Mouse (Mus musculus): ENCODE results near the gene Ulbp1. TPM values are rescaled to one million over a fixed set of nuclear protein-coding genes. Genes with fewer than 3 reads are reported as not detected.
"Not testable (repeated sequence)": the region's sequence is repeated elsewhere in the genome, so short reads cannot be mapped to it uniquely, and the experiment has no call there.

Gene Ulbp1
- polyA plus RNA-seq, 1 experiment, result 1.4 TPM

DNA sequence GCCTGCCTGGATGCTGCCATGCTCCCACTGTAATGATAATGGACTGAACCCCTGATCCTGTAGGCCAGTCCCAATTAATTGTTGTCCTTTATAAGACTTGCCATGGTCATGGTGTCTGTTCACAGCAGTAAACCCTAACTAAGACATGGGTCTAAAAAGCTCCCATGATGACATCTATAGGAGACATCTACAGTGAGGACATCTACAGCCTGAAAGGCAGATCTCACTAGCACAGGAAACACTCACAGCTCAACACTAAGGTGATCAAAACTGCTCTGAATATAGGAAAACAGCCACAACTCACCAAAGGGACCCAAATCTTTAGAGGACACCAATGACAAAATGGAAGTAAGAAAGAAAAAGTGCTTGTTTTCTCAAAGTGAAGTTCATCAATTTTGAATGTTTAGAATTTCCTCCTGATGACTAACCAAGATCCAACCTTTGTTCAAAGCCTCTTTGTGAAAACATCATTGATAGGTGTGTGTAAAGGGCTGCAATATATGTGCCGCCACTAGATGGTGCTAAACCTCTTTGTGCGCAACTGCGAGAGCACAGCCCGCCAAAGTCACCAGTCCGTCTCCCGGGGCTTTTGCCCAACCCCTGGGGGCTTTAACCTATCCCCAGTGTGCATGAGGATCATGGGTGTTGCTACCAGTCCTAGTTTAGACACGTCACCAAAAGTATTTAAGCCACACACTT is 3.6 kb downstream of the Ulbp1 start:
- H3K4me1 ChIP-seq (ENCODE audit: control insufficient read depth, insufficient read depth, insufficient read length); H3K4me3 ChIP-seq (ENCODE audit: extremely low read depth, insufficient read depth, insufficient read length); H3K36me3 ChIP-seq (ENCODE audit: control insufficient read depth, insufficient read depth, low read length); H3K27me3 ChIP-seq (ENCODE audit: control insufficient read depth, insufficient read depth, low read length); H3K27ac ChIP-seq (ENCODE audit: insufficient read depth, low read length): not testable (repeated sequence)
- TF ChIP-seq CTCF (IDR thresholded peaks at IDR 0.05; ENCODE audit: extremely low read depth, insufficient read depth, insufficient read length, insufficient replicate concordance), result 0 out of 2 replicates have a peak, but pooled peaks have one; percentile 37
- 1% methylated on average over 7 of the region's 7 CpGs for WGBS
- DNase-seq (ENCODE audit: low read depth in 1 of 2, low spot score in 2 of 2), result peak; percentile 22 to 55

DNA sequence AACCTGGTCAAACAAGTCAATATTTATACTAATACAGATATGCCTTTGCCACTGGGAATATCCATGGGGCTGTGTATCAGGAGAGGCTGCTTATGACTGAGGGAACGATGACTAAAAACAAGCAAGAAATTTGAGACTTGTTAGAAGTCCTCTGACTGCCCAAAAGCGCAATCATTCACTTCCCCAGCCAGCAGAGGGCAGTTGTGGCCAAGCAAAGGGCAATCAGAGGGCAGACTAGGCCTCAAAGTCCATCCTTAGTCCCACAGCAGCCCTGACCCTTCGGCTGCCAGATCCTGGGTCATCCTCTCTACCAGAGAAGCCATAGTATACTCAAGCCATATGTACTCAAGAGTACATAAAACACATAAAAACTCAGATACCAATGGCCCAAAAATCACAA is 11.4 kb downstream of the Ulbp1 start:
- Histone ChIP-seq H3K4me1 (ENCODE audit: control insufficient read depth, insufficient read depth, insufficient read length) (no peaks in the 10 kb centered on the region), H3K27me3 (ENCODE audit: control insufficient read depth, insufficient read depth, low read length) (no peaks in the 10 kb centered on the region), H3K4me3 (ENCODE audit: extremely low read depth, insufficient read depth, insufficient read length) (no peak overlapping the region), H3K27ac (ENCODE audit: insufficient read depth, low read length) (no peak overlapping the region), H3K36me3 (ENCODE audit: control insufficient read depth, insufficient read depth, low read length) (no peaks in the 10 kb centered on the region; the same call in 1 of the 2 replicates)
- peak in 1 of 2 experiments; percentile 6 for DNase-seq (ENCODE audit: low read depth in 1 of 2, low spot score in 2 of 2)
- 65% methylated on average over 3 of the region's 3 CpGs for WGBS
- TF ChIP-seq CTCF (IDR thresholded peaks at IDR 0.05; ENCODE audit: extremely low read depth, insufficient read depth, insufficient read length, insufficient replicate concordance) (peak; percentile 44; the same call in 1 of the 2 replicates), POLR2A (IDR thresholded peaks at IDR 0.05; ENCODE audit: low read depth, low read length) (no peak)

DNA sequence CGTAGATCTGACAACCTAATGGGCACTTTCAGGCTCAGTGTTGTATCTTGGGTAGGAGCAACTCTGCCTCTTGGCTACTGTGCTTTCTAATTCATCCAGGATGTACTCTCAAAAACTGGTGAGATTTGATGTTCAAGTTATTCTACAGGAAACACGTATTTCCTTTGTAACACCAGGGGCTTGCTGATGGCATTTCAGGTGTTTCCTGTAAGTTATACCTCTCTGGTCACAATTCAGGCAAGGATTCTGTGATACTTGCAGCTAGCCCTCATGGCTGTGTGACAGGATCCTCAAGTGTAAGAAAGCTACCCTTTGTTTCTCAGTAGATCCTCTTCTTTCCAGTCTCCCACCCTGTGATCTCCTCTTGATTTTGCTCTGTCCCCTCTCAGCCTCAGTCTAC is 34.5 kb downstream of the Ulbp1 start:
- H3K27ac ChIP-seq (ENCODE audit: insufficient read depth, low read length), result no peak overlapping the region
- no peaks in the 10 kb centered on the region for H3K36me3 ChIP-seq (ENCODE audit: control insufficient read depth, insufficient read depth, low read length)
- whole genome bisulfite sequencing, result 31% methylated on average over 2 of the region's 2 CpGs
- H3K4me1 ChIP-seq (ENCODE audit: control insufficient read depth, insufficient read depth, insufficient read length), result no peaks in the 10 kb centered on the region
- no peak for TF ChIP-seq CTCF (IDR thresholded peaks at IDR 0.05; ENCODE audit: extremely low read depth, insufficient read depth, insufficient read length, insufficient replicate concordance)
- no peak for TF ChIP-seq POLR2A (IDR thresholded peaks at IDR 0.05; ENCODE audit: low read depth, low read length)
- H3K27me3 ChIP-seq (ENCODE audit: control insufficient read depth, insufficient read depth, low read length), result no peaks in the 10 kb centered on the region
- no peak overlapping the region for H3K4me3 ChIP-seq (ENCODE audit: extremely low read depth, insufficient read depth, insufficient read length)
- no peak for DNase-seq (ENCODE audit: low read depth in 1 of 2, low spot score in 2 of 2)

DNA sequence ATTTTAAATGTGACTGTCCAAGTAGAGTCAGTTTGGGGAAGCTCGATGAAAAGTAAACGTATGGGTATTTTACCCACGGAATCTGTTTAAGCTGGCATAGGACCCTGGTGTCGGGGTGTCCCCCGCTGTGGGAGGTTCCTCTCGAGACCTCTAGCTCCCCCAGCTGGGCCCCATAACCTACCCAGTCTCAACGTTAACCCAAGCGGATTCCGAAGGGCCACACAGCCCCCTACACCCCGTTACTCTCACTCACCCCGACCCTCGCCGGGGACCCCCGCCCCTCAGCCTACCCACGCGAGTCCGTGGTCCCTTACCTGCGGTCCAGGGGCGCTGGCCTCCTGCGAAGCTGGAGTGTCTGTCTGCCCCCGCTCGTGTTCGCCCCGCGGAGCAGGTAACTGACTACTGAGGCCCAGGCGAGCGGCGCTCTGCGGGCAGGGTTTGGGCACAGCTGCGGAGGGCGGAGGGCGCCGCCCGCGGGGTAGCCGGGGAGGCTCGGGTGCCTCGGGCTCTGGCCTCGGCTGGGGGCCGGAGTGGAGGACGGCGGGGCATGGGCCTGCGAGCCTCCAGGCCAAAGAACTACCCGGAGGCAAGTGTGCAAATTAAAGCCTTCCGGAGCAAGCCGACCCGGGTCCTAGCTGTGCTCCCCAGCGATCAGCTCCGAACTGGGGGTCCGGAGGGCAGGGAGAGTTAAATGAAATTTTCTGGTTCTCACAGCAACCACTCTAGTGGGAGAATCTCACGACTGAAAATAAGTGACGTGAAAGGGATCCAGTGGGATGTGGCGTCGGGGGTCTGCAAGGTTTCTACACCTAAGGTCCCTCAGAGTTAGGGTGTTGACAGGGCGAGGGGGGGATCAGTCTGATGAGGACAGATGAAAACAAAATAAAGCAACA is 80.0 kb downstream of the Ulbp1 start:
- Histone ChIP-seq H3K4me1 (ENCODE audit: control insufficient read depth, insufficient read depth, insufficient read length) (peaks cover 9% of the 10 kb centered on the region), H3K4me3 (ENCODE audit: extremely low read depth, insufficient read depth, insufficient read length) (no peak overlapping the region), H3K27me3 (ENCODE audit: control insufficient read depth, insufficient read depth, low read length) (peaks cover 11% of the 10 kb centered on the region), H3K36me3 (ENCODE audit: control insufficient read depth, insufficient read depth, low read length) (no peaks in the 10 kb centered on the region), H3K27ac (ENCODE audit: insufficient read depth, low read length) (no peak overlapping the region)
- WGBS, result 16% methylated on average over 54 of the region's 55 CpGs
- DNase-seq (ENCODE audit: low read depth in 1 of 2, low spot score in 2 of 2), result no peak
- TF ChIP-seq POLR2A (IDR thresholded peaks at IDR 0.05; ENCODE audit: low read depth, low read length) (no peak), CTCF (IDR thresholded peaks at IDR 0.05; ENCODE audit: extremely low read depth, insufficient read depth, insufficient read length, insufficient replicate concordance) (no peak)

DNA sequence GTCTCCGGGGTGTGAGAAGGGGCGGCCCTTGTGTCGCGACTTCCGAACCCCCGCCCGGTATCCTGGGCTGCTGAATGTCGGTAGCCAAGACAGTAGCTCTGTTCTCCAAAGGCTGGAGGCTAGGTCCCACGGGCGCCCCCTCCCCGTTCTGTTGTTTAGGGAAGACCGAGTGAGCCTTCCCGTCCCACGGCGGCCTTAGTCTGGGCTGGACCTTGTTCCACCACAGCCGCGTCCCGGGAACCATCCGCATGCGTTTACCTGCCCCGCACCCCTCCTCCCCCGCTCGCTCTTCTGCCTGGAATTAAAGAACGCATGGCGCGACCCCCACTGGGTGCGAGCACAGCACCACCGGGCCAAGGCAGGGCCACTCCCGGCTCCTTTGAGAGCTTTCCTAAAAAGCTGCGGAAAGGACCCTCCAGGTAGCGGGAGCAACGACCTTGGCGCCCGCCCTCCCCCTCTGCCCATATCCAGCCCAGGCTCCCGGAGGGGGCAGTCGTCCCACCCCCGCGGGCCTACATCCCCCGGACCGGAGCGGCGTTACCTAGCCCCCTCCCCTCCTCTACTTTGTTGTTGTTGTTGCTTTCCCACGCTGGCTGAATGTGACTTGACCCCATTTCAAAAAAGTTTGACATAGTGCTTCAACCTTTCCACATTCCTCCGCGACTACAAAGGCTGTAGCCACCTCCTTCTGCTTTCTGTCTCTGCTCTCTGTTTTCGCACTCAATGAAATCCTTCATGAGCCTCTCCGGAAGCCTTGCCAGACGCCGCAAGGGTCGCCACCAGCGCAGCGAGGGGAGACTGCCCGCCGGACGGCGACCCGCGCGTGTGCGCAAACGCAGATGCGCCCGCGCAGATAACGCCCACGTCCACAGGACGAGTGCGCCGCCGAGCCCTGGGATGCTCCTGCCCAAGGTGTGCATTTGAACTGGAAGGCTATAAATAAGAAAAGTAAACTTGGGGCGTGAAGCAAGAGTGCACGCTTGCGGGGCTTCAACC is 81.2 kb downstream of the Ulbp1 start:
- peaks cover 11% of the 10 kb centered on the region for H3K27me3 ChIP-seq (ENCODE audit: control insufficient read depth, insufficient read depth, low read length)
- TF ChIP-seq CTCF (IDR thresholded peaks at IDR 0.05; ENCODE audit: extremely low read depth, insufficient read depth, insufficient read length, insufficient replicate concordance) (no peak), POLR2A (IDR thresholded peaks at IDR 0.05; ENCODE audit: low read depth, low read length) (no peak)
- no peak overlapping the region for H3K27ac ChIP-seq (ENCODE audit: insufficient read depth, low read length)
- H3K4me1 ChIP-seq (ENCODE audit: control insufficient read depth, insufficient read depth, insufficient read length), result peaks cover 9% of the 10 kb centered on the region
- WGBS, result 1% methylated on average over 73 of the region's 73 CpGs
- no peaks in the 10 kb centered on the region for H3K36me3 ChIP-seq (ENCODE audit: control insufficient read depth, insufficient read depth, low read length)
- DNase-seq (ENCODE audit: low read depth in 1 of 2, low spot score in 2 of 2), result no peak
- peak overlapping the region; percentile 62 for H3K4me3 ChIP-seq (ENCODE audit: extremely low read depth, insufficient read depth, insufficient read length)

DNA sequence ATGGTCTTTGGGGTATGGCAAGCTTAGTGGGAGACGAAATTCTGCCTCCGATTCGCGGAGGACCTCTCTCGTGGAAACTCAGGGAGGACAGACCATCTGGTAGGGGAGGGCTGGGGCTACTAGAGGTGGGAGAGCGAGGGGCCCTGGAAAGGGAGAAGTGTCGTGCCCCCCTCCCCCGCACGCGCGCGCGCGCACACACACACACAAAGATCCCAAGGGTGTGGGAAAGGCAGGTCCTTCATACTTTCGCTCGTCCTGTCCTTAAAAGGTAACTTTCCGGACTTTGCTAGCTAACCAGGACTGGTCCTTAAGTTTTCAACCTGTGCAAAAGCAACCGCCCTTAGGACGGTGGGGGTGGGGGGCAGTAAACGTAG is 81.9 kb downstream of the Ulbp1 start:
- Histone ChIP-seq H3K4me1 (ENCODE audit: control insufficient read depth, insufficient read depth, insufficient read length) (peaks cover 9% of the 10 kb centered on the region), H3K27me3 (ENCODE audit: control insufficient read depth, insufficient read depth, low read length) (peaks cover 11% of the 10 kb centered on the region), H3K4me3 (ENCODE audit: extremely low read depth, insufficient read depth, insufficient read length) (peak overlapping the region; percentile 62), H3K27ac (ENCODE audit: insufficient read depth, low read length) (no peak overlapping the region), H3K36me3 (ENCODE audit: control insufficient read depth, insufficient read depth, low read length) (no peaks in the 10 kb centered on the region)
- DNase-seq (ENCODE audit: low read depth in 1 of 2, low spot score in 2 of 2), result no peak
- TF ChIP-seq POLR2A (IDR thresholded peaks at IDR 0.05; ENCODE audit: low read depth, low read length), result no peak
- no peak for TF ChIP-seq CTCF (IDR thresholded peaks at IDR 0.05; ENCODE audit: extremely low read depth, insufficient read depth, insufficient read length, insufficient replicate concordance)
- WGBS, result under 1% methylated on average over 20 of the region's 20 CpGs
